Mouse (Mus musculus) embryonic facial prominence, embryonic 14.5 days (tissue): ENCODE measurements around the gene Myrfl. TPM values are rescaled to one million over a fixed set of nuclear protein-coding genes. Genes with fewer than 3 reads are reported as not detected.

ENCODE experiments used
- ATAC-seq: fragments of 200-750 bp; cut with Nextera tagmentation; 2 replicates; pipeline ENCODE4 v1.8.0; 2017; ENCODE audit warnings: low read depth, moderate number of reproducible peaks, moderate TSS enrichment
- DNase-seq: peaks from one replicate; pipeline ENCODE4 v3.0.0-alpha.2; 2015; ENCODE audit warnings: low spot score
- H3K27ac ChIP-seq: fragments of 300-500 bp; sonication (generic); replicated peaks from 2 replicates; pipeline ENCODE4 v1.5.1; 2014; ENCODE audit warnings: low read depth, mild to moderate bottlenecking, low read length, moderate library complexity
- H3K27me3 ChIP-seq: fragments of 300-500 bp; sonication (generic); replicated peaks from 2 replicates; pipeline ENCODE4 v1.6.1; 2014; ENCODE audit warnings: low read length; ENCODE audit not compliant: control insufficient read depth, insufficient read depth
- H3K36me3 ChIP-seq: fragments of 300-500 bp; sonication (generic); 2 replicates; pipeline ENCODE4 v1.6.1; 2014; ENCODE audit warnings: low read length, mixed read lengths; ENCODE audit not compliant: control insufficient read depth, insufficient read depth
- H3K4me1 ChIP-seq: fragments of 300-500 bp; sonication (generic); 2 replicates; pipeline ENCODE4 v1.6.1; 2014; ENCODE audit warnings: antibody characterized with exemption, low read length; ENCODE audit not compliant: control insufficient read depth, insufficient read depth
- H3K4me2 ChIP-seq: fragments of 300-500 bp; sonication (generic); 2 replicates; pipeline ENCODE4 v1.6.1; 2014; ENCODE audit warnings: low read depth, mild to moderate bottlenecking, low read length, moderate library complexity, mixed read lengths
- H3K4me3 ChIP-seq: fragments of 300-500 bp; sonication (generic); 2 replicates; pipeline ENCODE4 v1.5.1; 2014; ENCODE audit warnings: low read depth, mild to moderate bottlenecking, low read length
- H3K9ac ChIP-seq: fragments of 300-500 bp; sonication (generic); 2 replicates; pipeline ENCODE4 v1.6.1; 2014; ENCODE audit warnings: low read depth, mild to moderate bottlenecking, low read length, moderate library complexity, mixed read lengths
- H3K9me3 ChIP-seq: fragments of 300-500 bp; sonication (generic); 2 replicates; pipeline ENCODE4 v1.6.1; 2016; ENCODE audit warnings: low read length; ENCODE audit not compliant: control insufficient read depth
- WGBS: fragments of 180-500 bp; shearing (Covaris S2); extraction: QIAGEN DNeasy Blood & Tissue Kit; methylation state at CpG from one replicate; pipeline ENCODE4 v1.1.7; 2014; 5-methylcytosine and 5-hydroxymethylcytosine counted together
- polyA plus RNA-seq: library from polyadenylated mRNA; unstranded; fragments of >200 nt; fragmentation: Nextera tagmentation; extraction: Ambion mirVana; gene quantifications from 2 replicates; pipeline ENCODE4 v1.2.1, GENCODE M21; 2014

Myrfl gene
- polyA plus RNA-seq, result 0.26 and 0.31 TPM in 2 replicates

DNA sequence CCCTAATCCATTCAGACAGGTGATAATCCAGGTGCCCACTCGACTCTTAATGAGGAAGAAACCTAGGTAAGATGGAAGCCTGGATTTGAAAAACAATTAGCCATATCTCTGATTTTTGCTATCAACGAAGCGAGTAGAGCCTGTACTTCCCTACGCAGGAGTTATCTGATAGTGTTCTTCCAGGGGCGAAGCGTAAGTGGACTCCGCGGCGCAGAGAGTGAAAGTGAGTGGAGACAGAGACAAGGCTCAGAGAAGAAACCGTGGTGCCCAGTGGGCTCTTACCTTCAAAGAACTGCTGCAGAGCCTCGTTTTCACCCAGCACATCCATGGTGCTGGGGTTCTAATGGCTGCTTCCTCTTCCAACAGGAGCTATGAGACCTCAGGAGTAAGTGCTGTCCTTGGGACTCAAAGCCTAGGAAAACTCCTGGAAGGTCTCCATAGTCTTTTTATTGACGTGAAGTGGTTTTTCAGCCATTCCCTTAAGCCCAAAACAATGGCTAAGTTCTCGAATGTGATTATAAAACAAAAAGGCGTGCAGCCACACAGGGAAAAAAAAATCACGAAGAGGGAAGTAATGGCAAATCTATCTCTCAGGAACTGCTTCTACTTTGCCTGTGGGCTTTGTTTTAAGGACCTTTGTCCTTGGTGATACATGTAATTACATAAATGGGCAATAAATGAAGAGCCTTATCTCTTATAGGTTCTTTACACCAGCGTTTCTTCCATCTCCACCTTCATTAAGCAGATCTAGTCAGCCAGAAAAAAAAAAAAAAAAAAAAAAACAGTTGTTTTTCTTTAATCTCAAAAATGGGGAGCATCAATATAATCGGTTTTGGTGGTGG is at the start of gene Myrfl:
Gene Myrfl, minus strand, starts transcription at position 584 of the 842 bp plus-strand sequence.
- DNase-seq (no peak), ATAC-seq (no peak)
- no peak within 1 kb of the TSS for H3K27ac ChIP-seq
- H3K9ac ChIP-seq, result no peak within 1 kb of the TSS
- no peaks in the 10 kb centered on the region for H3K9me3 ChIP-seq
- H3K4me3 ChIP-seq, result no peak within 1 kb of the TSS
- 82% methylated on average over 17 of the region's 17 CpGs for WGBS
- no peaks in the 10 kb centered on the region; the same call in 1 of the 2 replicates for H3K4me1 ChIP-seq
- no peak within 1 kb of the TSS for H3K4me2 ChIP-seq
- H3K36me3 ChIP-seq, result no peaks in the 10 kb centered on the region
- H3K27me3 ChIP-seq, result no peaks in the 10 kb centered on the region

DNA sequence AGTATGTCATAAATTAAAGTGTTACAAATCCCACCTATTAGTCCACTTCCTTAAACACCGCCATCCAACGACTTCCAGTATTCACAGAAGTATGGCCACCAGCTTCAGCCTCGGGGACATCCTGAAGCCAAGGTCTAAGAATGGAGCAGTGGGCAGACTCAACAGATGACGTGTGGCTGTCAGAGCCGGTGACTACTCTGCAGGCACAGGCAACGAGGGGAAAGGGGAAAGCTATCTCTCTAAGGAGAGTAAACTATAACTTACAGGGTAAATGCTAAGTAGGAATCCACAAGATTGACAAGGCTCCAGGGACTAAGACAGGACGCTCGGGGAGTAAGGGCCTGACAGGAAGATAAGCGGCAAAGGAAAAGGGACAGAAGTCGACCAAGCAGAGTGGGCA is 48.2 kb upstream of the Myrfl start:
- H3K9ac ChIP-seq, result no peak overlapping the region
- DNase-seq (no peak), ATAC-seq (no peak)
- 0 out of 2 replicates have a peak, but pooled peaks cover 6% of the 10 kb centered on the region for H3K9me3 ChIP-seq
- peaks cover 12% of the 10 kb centered on the region; the same call in 1 of the 2 replicates for H3K4me1 ChIP-seq
- peaks cover 9% of the 10 kb centered on the region; the same call in 1 of the 2 replicates for H3K36me3 ChIP-seq
- no peak overlapping the region for H3K27ac ChIP-seq
- H3K4me3 ChIP-seq, result no peak overlapping the region
- no peak overlapping the region for H3K4me2 ChIP-seq
- 69% methylated on average over 10 of the region's 10 CpGs for WGBS
- H3K27me3 ChIP-seq, result no peaks in the 10 kb centered on the region

DNA sequence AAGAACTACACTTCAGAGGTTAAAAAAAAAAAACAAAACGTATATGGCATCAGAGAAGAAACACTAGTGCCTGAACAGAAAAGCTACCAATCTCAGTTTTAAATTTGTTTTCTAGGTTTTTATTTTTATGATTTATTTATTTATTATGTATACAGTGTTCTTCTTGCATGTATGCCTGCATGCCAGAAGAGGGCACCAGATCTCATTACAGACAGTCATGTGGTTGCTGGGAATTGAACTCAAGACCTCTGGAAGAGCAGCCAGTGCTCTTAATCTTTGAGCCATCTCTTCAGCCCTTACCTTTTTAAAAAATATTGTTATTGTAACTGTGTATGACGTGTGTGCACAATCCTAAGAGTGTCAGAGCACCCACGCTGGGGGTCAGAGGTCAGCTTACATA is 47.4 kb upstream of the Myrfl start:
- ATAC-seq (no peak), DNase-seq (no peak)
- 82% methylated on average over 3 of the region's 3 CpGs for WGBS
- 0 out of 2 replicates have a peak, but pooled peaks cover 6% of the 10 kb centered on the region for H3K9me3 ChIP-seq
- H3K4me2 ChIP-seq, result no peak overlapping the region
- H3K4me1 ChIP-seq, result peaks cover 12% of the 10 kb centered on the region; the same call in 1 of the 2 replicates
- no peak overlapping the region for H3K4me3 ChIP-seq
- H3K9ac ChIP-seq, result no peak overlapping the region
- no peaks in the 10 kb centered on the region for H3K27me3 ChIP-seq
- no peak overlapping the region for H3K27ac ChIP-seq
- H3K36me3 ChIP-seq, result peaks cover 13% of the 10 kb centered on the region

DNA sequence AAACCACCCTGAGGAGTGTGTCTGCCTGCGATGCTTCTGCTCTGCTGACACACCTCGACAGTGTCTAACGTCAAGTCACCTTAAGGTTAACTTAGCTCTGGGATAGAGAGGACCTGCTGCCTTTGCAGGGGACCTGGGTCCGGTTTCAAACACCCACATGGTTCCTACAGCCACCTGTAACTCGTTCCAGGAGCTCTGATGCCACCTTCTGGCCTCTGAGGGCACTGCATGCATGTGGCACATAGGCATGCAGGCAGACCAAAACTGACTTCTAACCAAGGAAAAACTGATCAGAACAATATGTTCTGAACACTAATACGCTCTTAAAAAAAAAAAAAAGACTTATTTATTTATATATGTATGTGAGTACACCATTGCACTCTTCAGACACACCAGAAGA is 46.3 kb upstream of the Myrfl start:
- no peak for ATAC-seq

DNA sequence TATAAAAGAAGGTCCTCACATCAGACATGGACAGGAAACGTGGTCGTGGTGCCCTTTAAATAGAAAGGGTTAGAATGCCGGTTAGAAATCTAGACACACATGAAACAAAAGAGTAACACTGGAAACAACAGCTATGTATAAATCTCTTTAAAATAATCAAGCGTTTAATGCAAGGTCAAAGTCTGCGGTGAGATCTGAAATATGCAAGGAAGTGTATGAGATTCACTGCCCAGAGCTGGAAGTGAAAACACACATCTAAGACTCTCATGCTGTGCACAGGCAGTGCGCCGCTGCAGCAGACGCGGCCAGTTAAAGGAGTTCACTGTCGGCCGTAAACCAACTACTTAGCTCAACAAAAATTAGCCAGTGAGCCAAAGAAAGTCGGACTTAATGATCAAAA is 38.3 kb upstream of the Myrfl start:
- H3K9ac ChIP-seq, result no peak overlapping the region
- no peak overlapping the region for H3K4me2 ChIP-seq
- no peaks in the 10 kb centered on the region for H3K27me3 ChIP-seq
- H3K36me3 ChIP-seq, result peaks cover 60% of the 10 kb centered on the region
- no peaks in the 10 kb centered on the region for H3K9me3 ChIP-seq
- no peaks in the 10 kb centered on the region for H3K4me1 ChIP-seq
- 78% methylated on average over 12 of the region's 12 CpGs for WGBS
- no peak overlapping the region for H3K4me3 ChIP-seq
- ATAC-seq (no peak), DNase-seq (no peak)
- H3K27ac ChIP-seq, result no peak overlapping the region

More for the DNA sequence above, 46.3 kb upstream of the Myrfl start:
- peaks cover 4% of the 10 kb centered on the region; the same call in 1 of the 2 replicates for H3K4me1 ChIP-seq
- H3K27ac ChIP-seq, result no peak overlapping the region
- no peak overlapping the region for H3K9ac ChIP-seq
- H3K27me3 ChIP-seq, result no peaks in the 10 kb centered on the region
- H3K4me2 ChIP-seq, result no peak overlapping the region
- 90% methylated on average over 6 of the region's 6 CpGs for WGBS
- peaks cover 24% of the 10 kb centered on the region for H3K36me3 ChIP-seq
- 0 out of 2 replicates have a peak, but pooled peaks cover 6% of the 10 kb centered on the region for H3K9me3 ChIP-seq
- no peak for DNase-seq
- no peak overlapping the region for H3K4me3 ChIP-seq

DNA sequence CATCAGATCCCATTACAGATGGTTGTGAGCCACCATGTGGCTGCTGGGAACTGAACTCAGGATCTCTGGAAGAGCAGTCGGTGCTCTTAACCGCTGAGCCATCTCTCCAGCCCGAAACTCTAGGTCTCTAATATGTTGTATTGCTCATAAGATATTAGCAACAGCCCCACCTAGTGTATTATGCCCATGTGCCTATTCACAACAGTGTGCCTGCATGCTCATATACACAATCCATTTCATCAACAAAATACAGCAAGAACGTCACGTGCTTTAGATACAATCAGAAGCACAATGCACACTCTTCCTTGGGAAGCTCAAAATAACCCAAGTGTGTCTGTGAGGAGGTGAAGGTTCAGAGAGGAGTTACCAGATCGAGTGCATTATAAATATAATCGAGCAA is 37.1 kb upstream of the Myrfl start:
- no peak for ATAC-seq
- no peak overlapping the region for H3K4me3 ChIP-seq
- no peak overlapping the region for H3K9ac ChIP-seq
- no peaks in the 10 kb centered on the region for H3K27me3 ChIP-seq
- no peak overlapping the region for H3K27ac ChIP-seq
- no peaks in the 10 kb centered on the region for H3K4me1 ChIP-seq
- WGBS, result 92% methylated on average over 7 of the region's 7 CpGs
- H3K9me3 ChIP-seq, result no peaks in the 10 kb centered on the region
- no peak overlapping the region for H3K4me2 ChIP-seq
- DNase-seq, result no peak
- H3K36me3 ChIP-seq, result peaks cover 53% of the 10 kb centered on the region

DNA sequence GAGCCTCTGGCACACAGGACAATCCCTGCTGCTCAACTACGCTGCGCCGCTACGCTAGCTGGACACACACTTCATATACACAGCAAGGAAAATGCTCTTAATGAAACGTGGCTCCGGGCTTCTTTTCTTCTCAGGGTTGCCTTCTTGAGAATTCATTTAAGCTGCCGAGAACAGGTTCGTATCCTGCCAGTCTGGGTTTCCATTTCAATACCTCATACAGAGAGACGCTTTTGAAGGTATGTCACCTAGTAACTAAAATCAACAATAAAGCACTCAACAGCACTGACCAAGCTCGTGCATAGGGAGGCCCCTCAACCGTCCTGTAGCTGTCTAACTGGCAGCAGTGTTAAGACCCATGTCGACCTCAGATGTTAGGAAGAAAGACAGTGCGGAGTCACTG is 35.7 kb upstream of the Myrfl start:
- peaks cover 46% of the 10 kb centered on the region for H3K36me3 ChIP-seq
- H3K9ac ChIP-seq, result no peak overlapping the region
- 86% methylated on average over 13 of the region's 13 CpGs for WGBS
- DNase-seq, result no peak
- H3K4me1 ChIP-seq, result no peaks in the 10 kb centered on the region
- no peaks in the 10 kb centered on the region for H3K27me3 ChIP-seq
- no peak overlapping the region for H3K27ac ChIP-seq
- no peak for ATAC-seq
- H3K4me2 ChIP-seq, result no peak overlapping the region
- H3K4me3 ChIP-seq, result no peak overlapping the region
- H3K9me3 ChIP-seq, result no peaks in the 10 kb centered on the region

DNA sequence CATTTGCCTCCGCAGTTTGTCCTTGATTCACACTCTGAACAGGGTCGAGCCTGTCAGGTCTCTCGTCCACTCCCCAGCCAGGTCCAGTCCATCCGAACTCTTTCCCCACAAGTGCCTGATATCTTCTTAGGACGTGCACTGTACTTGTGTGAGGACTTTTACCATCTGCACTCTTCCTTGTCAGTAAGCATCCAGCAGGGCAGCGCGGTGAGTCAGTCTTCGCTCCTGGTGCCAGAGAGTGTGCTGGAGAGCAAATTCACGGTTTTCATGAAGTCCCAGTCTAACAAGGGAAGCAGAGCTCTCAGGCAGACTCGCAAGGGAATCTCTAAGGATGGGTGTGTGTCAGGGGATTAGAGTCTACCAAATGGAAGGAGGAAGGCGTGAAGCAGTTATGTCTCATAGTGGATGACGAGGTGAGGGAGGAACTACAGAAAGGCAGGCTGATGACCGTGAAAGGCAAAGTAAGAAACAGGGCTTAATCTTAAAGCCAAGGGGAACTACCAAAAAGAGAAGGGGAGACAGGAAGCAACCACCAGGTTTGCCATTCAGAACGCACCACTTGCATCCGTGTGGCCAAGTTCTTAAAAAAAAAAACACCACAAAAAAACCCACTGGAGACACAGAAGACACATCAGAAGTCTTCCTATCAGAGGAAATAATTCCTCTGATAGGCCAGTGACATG is 34.9 kb upstream of the Myrfl start:
- H3K9me3 ChIP-seq, result no peaks in the 10 kb centered on the region
- H3K27me3 ChIP-seq, result no peaks in the 10 kb centered on the region
- no peak overlapping the region for H3K4me3 ChIP-seq
- WGBS, result 84% methylated on average over 15 of the region's 15 CpGs
- H3K4me2 ChIP-seq, result no peak overlapping the region
- no peak overlapping the region for H3K27ac ChIP-seq
- DNase-seq, result no peak
- H3K36me3 ChIP-seq, result peaks cover 46% of the 10 kb centered on the region
- no peak overlapping the region for H3K9ac ChIP-seq
- H3K4me1 ChIP-seq, result no peaks in the 10 kb centered on the region
- 0 out of 2 replicates have a peak, but pooled peaks have one; percentile 30 for ATAC-seq
